Mouse (Mus musculus) liver, adult 2 months (tissue): ENCODE measurements around the gene Lrrc49.

Experiments used
- CTCF ChIP-seq: fragments of 200-500 bp; IDR thresholded peaks from 2 replicates; pipeline ENCODE4 v1.5.1; 2011; ENCODE audit warnings: low read depth, low read length, control low read depth
- POLR2A ChIP-seq: fragments of 200-500 bp; IDR thresholded peaks from 2 replicates; pipeline ENCODE4 v1.6.1; 2011; ENCODE audit warnings: low read length, control low read depth; ENCODE audit not compliant: insufficient read depth; ENCODE audit errors: extremely low read depth

DNA sequence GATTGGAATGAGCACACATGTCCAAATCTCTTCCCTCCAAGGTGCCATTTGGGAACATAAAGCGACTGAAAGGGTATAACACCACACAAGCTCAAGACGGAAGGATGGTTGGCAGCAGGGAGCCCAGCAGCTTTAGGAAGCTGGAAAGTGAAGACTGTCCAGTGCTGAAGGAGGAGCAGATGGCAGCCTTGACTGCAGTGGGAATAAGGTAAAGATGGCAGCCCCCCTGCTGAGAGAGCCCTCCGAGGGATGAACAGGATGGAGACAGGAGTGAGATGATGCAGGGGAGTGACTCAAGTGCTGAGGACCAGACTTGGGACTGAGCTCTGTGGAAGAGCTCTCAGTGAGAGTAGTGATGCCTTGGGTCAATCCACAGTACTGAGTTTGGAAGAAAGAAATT, 79.9 kb downstream of the Lrrc49 start:
- no peak for TF ChIP-seq CTCF
- no peak for TF ChIP-seq POLR2A
